Mouse (Mus musculus) embryonic facial prominence, embryonic 14.5 days (tissue): ENCODE measurements around the gene Mapk1. TPM values are rescaled to one million over a fixed set of nuclear protein-coding genes. Genes with fewer than 3 reads are reported as not detected.

ENCODE experiments used
- ATAC-seq: fragments of 200-750 bp; cut with Nextera tagmentation; 2 replicates; pipeline ENCODE4 v1.8.0; 2017; ENCODE audit warnings: low read depth, moderate number of reproducible peaks, moderate TSS enrichment
- DNase-seq: peaks from one replicate; pipeline ENCODE4 v3.0.0-alpha.2; 2015; ENCODE audit warnings: low spot score
- H3K27ac ChIP-seq: fragments of 300-500 bp; sonication (generic); replicated peaks from 2 replicates; pipeline ENCODE4 v1.5.1; 2014; ENCODE audit warnings: low read depth, mild to moderate bottlenecking, low read length, moderate library complexity
- H3K27me3 ChIP-seq: fragments of 300-500 bp; sonication (generic); replicated peaks from 2 replicates; pipeline ENCODE4 v1.6.1; 2014; ENCODE audit warnings: low read length; ENCODE audit not compliant: control insufficient read depth, insufficient read depth
- H3K36me3 ChIP-seq: fragments of 300-500 bp; sonication (generic); 2 replicates; pipeline ENCODE4 v1.6.1; 2014; ENCODE audit warnings: low read length, mixed read lengths; ENCODE audit not compliant: control insufficient read depth, insufficient read depth
- H3K4me1 ChIP-seq: fragments of 300-500 bp; sonication (generic); 2 replicates; pipeline ENCODE4 v1.6.1; 2014; ENCODE audit warnings: antibody characterized with exemption, low read length; ENCODE audit not compliant: control insufficient read depth, insufficient read depth
- H3K4me2 ChIP-seq: fragments of 300-500 bp; sonication (generic); 2 replicates; pipeline ENCODE4 v1.6.1; 2014; ENCODE audit warnings: low read depth, mild to moderate bottlenecking, low read length, moderate library complexity, mixed read lengths
- H3K4me3 ChIP-seq: fragments of 300-500 bp; sonication (generic); 2 replicates; pipeline ENCODE4 v1.5.1; 2014; ENCODE audit warnings: low read depth, mild to moderate bottlenecking, low read length
- H3K9ac ChIP-seq: fragments of 300-500 bp; sonication (generic); 2 replicates; pipeline ENCODE4 v1.6.1; 2014; ENCODE audit warnings: low read depth, mild to moderate bottlenecking, low read length, moderate library complexity, mixed read lengths
- H3K9me3 ChIP-seq: fragments of 300-500 bp; sonication (generic); 2 replicates; pipeline ENCODE4 v1.6.1; 2016; ENCODE audit warnings: low read length; ENCODE audit not compliant: control insufficient read depth
- WGBS: fragments of 180-500 bp; shearing (Covaris S2); extraction: QIAGEN DNeasy Blood & Tissue Kit; methylation state at CpG from one replicate; pipeline ENCODE4 v1.1.7; 2014; 5-methylcytosine and 5-hydroxymethylcytosine counted together
- polyA plus RNA-seq: library from polyadenylated mRNA; unstranded; fragments of >200 nt; fragmentation: Nextera tagmentation; extraction: Ambion mirVana; gene quantifications from 2 replicates; pipeline ENCODE4 v1.2.1, GENCODE M21; 2014

Mapk1 gene
- polyA plus RNA-seq, 1 experiment from 2014 or later: 182 TPM

DNA sequence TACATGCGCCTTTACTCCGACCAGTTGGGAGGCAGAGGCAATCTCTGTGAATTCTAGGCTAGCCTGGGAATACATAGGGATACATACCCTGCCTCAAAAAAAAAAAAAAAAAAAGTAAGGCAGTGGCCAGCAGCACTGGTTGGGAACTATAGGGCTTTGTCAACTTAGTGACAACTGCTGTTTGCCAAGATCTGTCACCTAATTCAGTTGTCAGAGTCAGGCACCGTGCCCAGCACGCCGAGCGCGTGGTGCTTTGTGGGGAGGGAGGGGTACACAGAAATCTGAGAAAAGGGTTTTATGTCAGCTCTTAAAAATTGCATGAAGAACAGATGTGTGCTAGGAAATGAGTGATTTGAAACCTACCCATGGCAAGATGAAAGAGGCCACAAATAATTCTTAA is 94.9 kb downstream of the Mapk1 start:
- H3K27ac ChIP-seq: no peak overlapping the region
- 78% methylated on average over 7 of the region's 7 CpGs for WGBS
- no peak overlapping the region for H3K4me2 ChIP-seq

DNA sequence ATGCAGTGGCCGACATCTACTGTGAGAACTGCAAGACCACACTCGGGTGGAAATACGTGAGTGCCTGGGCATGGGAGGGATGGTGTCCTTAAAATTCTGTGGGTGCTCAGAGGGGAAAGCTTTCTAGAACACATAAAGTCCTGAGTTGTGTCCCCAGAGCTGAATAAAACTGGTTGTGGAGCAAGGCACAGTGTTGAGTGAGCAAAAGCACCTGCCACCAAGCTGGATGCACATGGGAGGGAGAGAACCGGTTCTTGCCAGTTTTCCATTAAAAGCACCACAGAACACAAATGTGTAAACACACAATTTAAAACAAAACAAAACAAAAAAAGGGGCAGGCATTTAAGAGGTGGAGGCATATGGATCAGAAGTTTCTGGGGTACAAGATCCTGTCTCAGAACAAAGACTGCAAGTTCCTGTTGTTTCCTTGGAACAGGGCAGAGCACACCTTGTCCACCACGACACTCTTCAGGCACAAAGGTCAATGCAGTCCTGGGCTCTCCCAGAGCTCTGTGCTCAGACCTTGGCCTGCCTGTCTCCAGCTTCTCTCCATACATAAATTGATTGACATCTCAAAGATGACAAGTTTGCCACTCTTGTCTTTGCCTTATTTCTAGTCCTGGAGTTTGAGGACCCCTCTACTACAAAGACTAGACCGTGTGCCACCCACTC is 99.1 kb downstream of the Mapk1 start:
- 86% methylated on average over 6 of the region's 6 CpGs for WGBS
- no peak overlapping the region for H3K9ac ChIP-seq
- H3K9me3 ChIP-seq: no peaks in the 10 kb centered on the region
- H3K27me3 ChIP-seq: no peaks in the 10 kb centered on the region
- no peak overlapping the region for H3K4me2 ChIP-seq
- ATAC-seq (no peak), DNase-seq (no peak)
- H3K4me1 ChIP-seq: no peaks in the 10 kb centered on the region
- H3K27ac ChIP-seq: no peak overlapping the region
- no peak overlapping the region for H3K4me3 ChIP-seq
- H3K36me3 ChIP-seq: peaks cover 64% of the 10 kb centered on the region

More for the DNA sequence above, 94.9 kb downstream of the Mapk1 start:
- Histone ChIP-seq H3K9ac (no peak overlapping the region), H3K4me3 (no peak overlapping the region), H3K27me3 (no peaks in the 10 kb centered on the region), H3K9me3 (no peaks in the 10 kb centered on the region), H3K4me1 (no peaks in the 10 kb centered on the region), H3K36me3 (peaks cover 41% of the 10 kb centered on the region)
- DNase-seq (peak; percentile 26), ATAC-seq (no peak)

DNA sequence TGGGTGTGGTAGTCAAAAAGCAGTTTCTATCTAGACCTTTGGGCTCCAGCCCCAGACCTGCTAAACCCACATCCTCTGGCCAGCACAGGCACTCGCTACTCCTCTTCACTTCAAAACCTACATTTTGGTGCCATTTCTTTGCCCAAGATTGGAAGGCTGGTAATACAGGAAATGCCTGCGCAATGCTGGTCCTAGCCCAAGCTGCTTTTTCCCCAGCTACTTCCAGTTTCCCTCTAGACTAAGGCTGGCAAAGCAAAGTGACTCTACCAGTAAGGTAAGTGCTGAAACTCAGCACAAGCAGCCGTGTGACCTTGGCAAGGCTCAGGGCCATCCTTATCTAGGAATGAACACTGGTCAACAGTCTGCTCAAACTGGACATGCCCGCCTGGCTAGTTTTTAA is 102.5 kb downstream of the Mapk1 start:
- no peaks in the 10 kb centered on the region for H3K4me1 ChIP-seq
- WGBS: 84% methylated on average over 4 of the region's 4 CpGs
- no peaks in the 10 kb centered on the region for H3K27me3 ChIP-seq
- no peak overlapping the region for H3K9ac ChIP-seq
- no peak for DNase-seq
- H3K27ac ChIP-seq: no peak overlapping the region
- H3K4me2 ChIP-seq: no peak overlapping the region
- H3K4me3 ChIP-seq: no peak overlapping the region
- peaks cover 88% of the 10 kb centered on the region for H3K36me3 ChIP-seq
- no peaks in the 10 kb centered on the region for H3K9me3 ChIP-seq
- no peak for ATAC-seq

DNA sequence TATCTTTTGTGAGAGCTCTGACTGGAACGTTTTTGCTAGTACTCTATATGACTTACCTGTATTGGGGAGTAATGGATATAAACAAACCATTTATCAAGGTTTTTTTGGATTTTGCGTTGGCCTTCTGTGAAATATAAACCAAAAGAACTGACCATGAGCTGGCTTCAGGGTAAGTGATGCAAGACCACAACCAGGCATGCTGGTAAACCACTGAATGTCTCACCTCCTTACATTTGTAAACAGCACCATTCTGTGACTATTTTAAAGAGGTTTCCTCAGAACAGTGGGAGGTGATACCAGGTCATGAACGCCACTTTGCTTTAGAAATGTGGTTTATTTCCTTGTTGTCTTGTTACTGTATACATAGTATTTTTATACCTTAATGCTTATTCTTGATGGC is 103.1 kb downstream of the Mapk1 start:
- Histone ChIP-seq H3K9me3 (no peaks in the 10 kb centered on the region), H3K9ac (no peak overlapping the region), H3K4me2 (no peak overlapping the region), H3K27ac (no peak overlapping the region), H3K36me3 (peaks cover 94% of the 10 kb centered on the region), H3K27me3 (no peaks in the 10 kb centered on the region), H3K4me1 (no peaks in the 10 kb centered on the region), H3K4me3 (no peak overlapping the region)
- 85% methylated on average over 3 of the region's 3 CpGs for WGBS
- ATAC-seq (no peak), DNase-seq (no peak)

DNA sequence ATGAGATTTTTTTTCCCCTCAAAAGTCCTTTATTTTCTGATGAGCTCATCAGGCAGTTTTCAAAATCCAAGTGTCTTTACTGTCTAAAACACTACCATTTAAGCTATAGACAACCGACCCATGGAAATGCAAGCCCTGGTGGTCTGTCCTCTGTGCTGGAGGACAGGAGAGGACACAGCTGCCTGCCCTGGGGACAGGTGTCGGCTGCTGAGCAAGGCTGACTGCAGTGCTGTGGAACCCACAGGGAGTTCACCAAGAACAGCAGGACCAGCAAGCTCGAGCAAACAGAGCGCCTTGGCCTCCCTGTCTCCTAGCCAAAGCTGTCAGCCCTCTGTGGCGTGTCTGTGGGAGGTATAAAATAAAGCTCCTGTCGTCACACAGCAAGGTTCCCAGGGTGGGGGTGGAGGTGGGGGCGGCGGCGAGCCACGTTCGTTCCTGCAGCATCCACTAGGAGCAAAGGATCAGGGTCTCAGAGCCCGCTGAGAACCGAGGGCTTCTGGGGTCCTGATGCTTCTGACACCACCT is 103.5 kb downstream of the Mapk1 start:
- 71% methylated on average over 13 of the region's 13 CpGs for WGBS
- Histone ChIP-seq H3K9ac (no peak overlapping the region), H3K27ac (no peak overlapping the region), H3K4me3 (no peak overlapping the region), H3K9me3 (no peaks in the 10 kb centered on the region), H3K4me2 (no peak overlapping the region), H3K36me3 (peaks cover 98% of the 10 kb centered on the region), H3K4me1 (no peaks in the 10 kb centered on the region), H3K27me3 (no peaks in the 10 kb centered on the region)
- DNase-seq: no peak
- no peak for ATAC-seq

DNA sequence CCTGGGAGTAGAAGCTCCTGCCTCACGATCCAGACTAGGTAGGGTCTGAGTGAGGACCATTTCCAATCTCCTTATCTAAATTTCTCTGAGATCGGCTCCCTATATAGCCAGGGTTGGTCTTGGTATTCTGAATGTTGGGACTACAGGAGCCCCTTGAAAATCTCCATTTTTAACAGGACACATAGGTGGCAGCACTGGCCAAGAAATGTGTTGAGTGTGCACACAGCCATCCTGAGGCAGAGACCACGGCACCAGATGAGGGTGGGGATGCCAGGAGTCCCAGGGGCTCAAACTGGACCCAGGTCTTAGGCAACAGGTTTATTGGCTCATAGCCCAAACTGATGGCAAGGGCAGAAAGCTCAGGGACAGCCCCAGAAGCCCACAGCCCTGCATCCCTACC is 105.2 kb downstream of the Mapk1 start:
- Histone ChIP-seq H3K4me1 (no peaks in the 10 kb centered on the region), H3K9ac (no peak overlapping the region), H3K9me3 (no peaks in the 10 kb centered on the region), H3K4me3 (no peak overlapping the region), H3K27ac (no peak overlapping the region), H3K36me3 (peaks cover 98% of the 10 kb centered on the region), H3K27me3 (no peaks in the 10 kb centered on the region), H3K4me2 (no peak overlapping the region)
- DNase-seq: peak; percentile 24
- no peak for ATAC-seq
- 62% methylated on average over 3 of the region's 3 CpGs for WGBS

DNA sequence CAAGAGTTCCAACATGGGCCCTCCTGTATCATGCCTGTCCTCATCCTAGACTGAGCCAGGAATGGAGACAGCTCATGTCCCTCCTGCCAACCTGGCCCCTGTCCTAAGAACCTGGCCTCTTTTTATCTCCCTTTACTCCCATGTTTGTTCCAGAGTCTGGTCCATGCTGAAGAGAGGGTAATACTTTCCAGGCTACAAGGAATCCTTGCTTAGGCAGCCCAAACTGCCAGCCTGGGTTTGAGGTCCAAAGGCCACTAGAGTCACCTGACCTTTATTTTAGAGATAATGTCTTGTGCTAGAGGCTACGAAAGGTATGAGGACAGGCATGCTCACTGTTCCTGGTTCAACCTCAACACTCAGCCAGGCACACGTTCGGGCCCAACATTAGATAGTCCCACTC is 113.8 kb downstream of the Mapk1 start:
- Histone ChIP-seq H3K4me3 (no peak overlapping the region), H3K27ac (no peak overlapping the region), H3K4me2 (no peak overlapping the region), H3K9ac (no peak overlapping the region), H3K4me1 (no peaks in the 10 kb centered on the region), H3K27me3 (no peaks in the 10 kb centered on the region), H3K9me3 (no peaks in the 10 kb centered on the region), H3K36me3 (peaks cover 90% of the 10 kb centered on the region)
- no peak for DNase-seq
- WGBS: 98% methylated on average over 3 of the region's 3 CpGs
- ATAC-seq: no peak

Other genes starting within 250 kb of the Mapk1 start
- 2.1 and 6.5 TPM in 2 replicates for gene Spag6l, start 153.9 kb upstream of the Mapk1 start, polyA plus RNA-seq
- 0.45 and 0.83 TPM in 2 replicates for gene Igll1, start 119.4 kb upstream of the Mapk1 start, polyA plus RNA-seq
- gene Top3b, start 112.6 kb upstream of the Mapk1 start, polyA plus RNA-seq: 63.7 and 70.7 TPM in 2 replicates
- gene Vpreb1, start 112.5 kb upstream of the Mapk1 start, polyA plus RNA-seq: 1.6 and 3.6 TPM in 2 replicates
- 21.6 and 23.9 TPM in 2 replicates for gene Ppm1f, start 86.9 kb upstream of the Mapk1 start, polyA plus RNA-seq
- 29.6 and 36.5 TPM in 2 replicates for gene Ypel1, start 86.3 kb downstream of the Mapk1 start, polyA plus RNA-seq
- 101 and 117 TPM in 2 replicates for gene Ppil2, start 127.9 kb downstream of the Mapk1 start, polyA plus RNA-seq
- 16.9 and 24.4 TPM in 2 replicates for gene 2610318N02Rik, start 141.8 kb downstream of the Mapk1 start, polyA plus RNA-seq
- 40.9 and 47.8 TPM in 2 replicates for gene Sdf2l1, start 149.0 kb downstream of the Mapk1 start, polyA plus RNA-seq
- 13.3 and 15.1 TPM in 2 replicates for gene Ydjc, start 161.2 kb downstream of the Mapk1 start, polyA plus RNA-seq
- 0.60 and 0.94 TPM in 2 replicates for gene Ccdc116, start 163.8 kb downstream of the Mapk1 start, polyA plus RNA-seq
- 301 and 303 TPM in 2 replicates for gene Ube2l3, start 219.3 kb downstream of the Mapk1 start, polyA plus RNA-seq
- 0.17 and 0.34 TPM in 2 replicates for gene Rimbp3, start 225.2 kb downstream of the Mapk1 start, polyA plus RNA-seq